In the genomic region with DNA sequence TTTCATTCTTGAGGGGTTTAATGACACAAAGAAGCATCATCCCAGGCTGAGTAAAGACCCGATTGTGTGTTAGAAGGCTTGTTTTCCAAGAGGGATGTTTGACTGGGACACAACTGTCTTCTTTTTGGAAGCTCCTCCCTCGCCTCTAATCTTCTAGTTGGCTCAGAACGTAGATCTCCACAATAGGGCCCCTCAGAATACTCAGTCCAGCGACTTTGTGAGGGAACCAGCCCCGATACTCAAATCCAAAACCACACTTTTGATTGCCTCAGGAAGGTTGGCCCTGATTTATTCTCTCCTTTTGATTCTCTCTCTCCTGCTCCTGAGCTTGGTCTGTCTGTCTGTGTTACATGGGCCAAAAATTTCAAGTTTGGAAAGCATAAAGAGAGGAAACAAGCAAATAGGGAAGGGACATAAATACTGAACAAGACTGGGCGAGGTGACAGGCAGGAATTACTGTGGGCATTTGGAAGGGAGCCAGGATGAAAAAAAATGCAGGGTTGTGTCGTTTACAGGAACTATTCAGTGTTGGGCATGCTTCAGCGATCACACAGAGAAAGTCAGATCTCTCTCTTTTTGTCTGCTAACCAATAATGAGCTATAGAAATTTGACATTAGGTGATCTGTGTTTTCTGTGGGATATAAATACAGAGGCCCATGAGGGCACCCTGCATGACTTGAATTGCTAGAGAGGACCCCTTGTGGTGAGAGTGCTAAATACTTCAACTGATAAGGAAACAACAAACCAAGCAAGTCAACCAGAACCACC, we compare ENCODE assay signal across 11 mouse cellular contexts. TPM values are rescaled to one million over a fixed set of nuclear protein-coding genes. Genes with fewer than 3 reads are reported as not detected.
DNase-seq lines count a peak whose midpoint lies in the region; ATAC-seq and TF ChIP-seq lines count a peak whose summit lies in the region.
"Had no signal": no experiment of that assay in that cellular context is flagged by ENCODE, and none has a peak within 500 bp of the region (broad histone marks: within the 10 kb centered on the region; RNA-seq: fewer than 3 reads in every experiment).

No protein-coding gene starts in this region.

- H3K27ac ChIP-seq in lung, embryonic 14.5 days (ENCODE audit: low read depth), result no peak overlapping the region
- H3K27ac ChIP-seq in neural tube, embryonic 14.5 days (ENCODE audit: low read depth, low read length), result 0 out of 2 replicates have a peak overlapping the region, but pooled peaks have one; percentile 16

- peak; percentile 50 for DNase-seq in adrenal gland, postnatal 14 days
- no peak for DNase-seq in adrenal gland, adult 8-10 months
- peak; percentile 46 for DNase-seq in lung, embryonic 14.5 days
- no peak for DNase-seq in lung, postnatal 25 days (ENCODE audit: low spot score)
- peak; percentile 49 for DNase-seq in kidney, adult 9 months
- no peak for DNase-seq in spleen, adult 12 weeks (ENCODE audit: low spot score)
- DNase-seq in spleen, postnatal 10 days (ENCODE audit: low spot score in 2 of 2), result no peak

- TF ChIP-seq CTCF in lung, embryonic 14.5 days (IDR thresholded peaks at IDR 0.05; ENCODE audit: low read depth), result no peak

- no peak overlapping the region for H3K4me3 ChIP-seq in lung, embryonic 14.5 days (ENCODE audit: low read depth, low read length)
- H3K4me3 ChIP-seq in neural tube, embryonic 14.5 days (ENCODE audit: low read depth, low read length), result no peak overlapping the region

- no peak overlapping the region for H3K4me2 ChIP-seq in lung, embryonic 14.5 days
- no peak overlapping the region for H3K4me2 ChIP-seq in neural tube, embryonic 14.5 days (ENCODE audit: low read depth, low read length)

- H3K27me3 ChIP-seq in lung, embryonic 14.5 days (ENCODE audit: insufficient read depth, low read length), result no peaks in the 10 kb centered on the region
- H3K27me3 ChIP-seq in neural tube, embryonic 14.5 days (ENCODE audit: control insufficient read depth, insufficient read depth, low read length), result no peaks in the 10 kb centered on the region

- no peaks in the 10 kb centered on the region for H3K9me3 ChIP-seq in lung, embryonic 14.5 days (ENCODE audit: low read depth, low read length)
- H3K9me3 ChIP-seq in neural tube, embryonic 14.5 days (ENCODE audit: control insufficient read depth, low read length), result no peaks in the 10 kb centered on the region

- no peaks in the 10 kb centered on the region for H3K4me1 ChIP-seq in lung, embryonic 14.5 days (ENCODE audit: insufficient read depth)
- H3K4me1 ChIP-seq in neural tube, embryonic 14.5 days (ENCODE audit: control insufficient read depth, insufficient read depth, low read length), result 0 out of 2 replicates have a peak, but pooled peaks cover 3% of the 10 kb centered on the region

- 57% methylated on average over 8 of the region's 8 CpGs for WGBS in lung, embryonic 14.5 days
- 21% methylated on average over 8 of the region's 8 CpGs for WGBS in neural tube, embryonic 14.5 days

- no peak for ATAC-seq in lung, embryonic 14.5 days (ENCODE audit: insufficient read depth)
- ATAC-seq in neural tube, embryonic 14.5 days (ENCODE audit: low read depth), result peak; percentile 84

- no peaks in the 10 kb centered on the region for H3K36me3 ChIP-seq in lung, embryonic 14.5 days (ENCODE audit: insufficient read depth)
- H3K36me3 ChIP-seq in neural tube, embryonic 14.5 days (ENCODE audit: control insufficient read depth, insufficient read depth, low read length), result no peaks in the 10 kb centered on the region

- H3K9ac ChIP-seq in lung, embryonic 14.5 days, result no peak overlapping the region
- H3K9ac ChIP-seq in neural tube, embryonic 14.5 days (replicated peaks; ENCODE audit: low read depth, low read length), result no peak overlapping the region

RNA-seq across cellular contexts. Expression of gene Ctnna3, which starts 25.4 kb away (rescaled TPM):
- 1.3 and 1.4 TPM in 2 replicates for total RNA-seq in adrenal gland, postnatal 14 days (2021)
- total RNA-seq in adrenal gland, adult 8-10 months (2022), result 1 to 10 TPM in 2 of 4 experiments, under 1 TPM in 2; 0.52 to 1.9 (median 0.89) TPM
- polyA plus RNA-seq in lung, embryonic 14.5 days (2014; fragmentation: Nextera tagmentation; extraction: Ambion mirVana), result 0.39 TPM in 2 replicates
- polyA plus RNA-seq in neural tube, embryonic 14.5 days (2014; fragmentation: Nextera tagmentation; extraction: Ambion mirVana), result 10.8 and 16.5 TPM in 2 replicates

RNA-seq across cellular contexts. Expression of gene Gm7075, which starts 33.7 kb away (rescaled TPM):
- not detected in 2 replicates for total RNA-seq in adrenal gland, postnatal 14 days (2021)
- not detected for total RNA-seq in adrenal gland, adult 8-10 months (2022)
- not detected in 2 replicates for polyA plus RNA-seq in lung, embryonic 14.5 days (2014; fragmentation: Nextera tagmentation; extraction: Ambion mirVana)
- polyA plus RNA-seq in neural tube, embryonic 14.5 days (2014; fragmentation: Nextera tagmentation; extraction: Ambion mirVana), result not detected in 2 replicates
- polyA plus RNA-seq: gonadal fat pad, adult 2 months; lung, embryonic 16.5 days; testis, adult 2 months had no signal

Comparison
In these comparisons a context has a peak if more than half of its experiments do, and no peak if none do; other contexts are left out.
1. DNase-seq: peak in adrenal gland, postnatal 14 days (single experiment), lung, embryonic 14.5 days (single experiment) and kidney, adult 9 months (single experiment); none in adrenal gland, adult 8-10 months (single experiment), lung, postnatal 25 days (single experiment), spleen, adult 12 weeks (single experiment) and spleen, postnatal 10 days (0 of 2).